Mouse (Mus musculus) embryonic stem cell, embryonic (primary cell): ENCODE data around the gene Pde4b.

ENCODE experiments used
- CTCF ChIA-PET, 4 experiments: fragments of 300-600 bp in 2 of 4; fragments of 350-600 bp in 2 of 4; sonication (Branson Sonifier 250); formaldehyde crosslinking; loops; one replicate each; lab custom pipeline; 2022; ENCODE audit warnings: inconsistent platforms in 2 of 4; lab: Charles Lee
- POLR2A ChIA-PET, 4 experiments: fragments of 300-600 bp in 2 of 4; fragments of 350-600 bp in 2 of 4; sonication (Branson Sonifier 250); formaldehyde crosslinking; loops; one replicate each; lab custom pipeline; 2022; ENCODE audit warnings: antibody characterized with exemption in 4 of 4, inconsistent platforms in 1 of 4; lab: Charles Lee

The Pde4b gene

GRCm38 (mm10) chr4:102429730-102430341 is 342.5 kb downstream of the Pde4b start:
- CTCF ChIA-PET = interaction anchor here in 1 of 4 experiments (0.6 kb wide), 1 partner anchor 185 kb away, joined by 4 read pairs; no protein-coding TSS in a partner anchor
- POLR2A ChIA-PET = no interaction called here

GRCm38 (mm10) chr4:102432040-102432782 is 344.9 kb downstream of the Pde4b start:
- POLR2A ChIA-PET = no interaction called here

GRCm38 (mm10) chr4:102439401-102440118 is 352.2 kb downstream of the Pde4b start:
- CTCF ChIA-PET = interaction anchor here in 1 of 4 experiments (0.6 to 0.7 kb wide), 2 partner anchors 445 to 566 kb away, joined by 3 to 5 read pairs; no protein-coding TSS in a partner anchor
- POLR2A ChIA-PET = no interaction called here

More at GRCm38 (mm10) chr4:102432040-102432782, 344.9 kb downstream of the Pde4b start:
- CTCF ChIA-PET = no interaction called here

GRCm38 (mm10) chr4:102440119-102440481 is 352.8 kb downstream of the Pde4b start:
- CTCF ChIA-PET = interaction anchor here in 1 of 4 experiments (0.6 to 0.7 kb wide), 2 partner anchors 444 to 565 kb away, joined by 3 to 5 read pairs; no protein-coding TSS in a partner anchor
- POLR2A ChIA-PET = no interaction called here

- ChIA-PET CTCF (no interaction called here), POLR2A (no interaction called here)
These were observed 356.2 kb downstream of the Pde4b start for GRCm38 (mm10) chr4:102443533-102443932.

GRCm38 (mm10) chr4:102444501-102444900 is 357.2 kb downstream of the Pde4b start:
- CTCF ChIA-PET = no interaction called here
- POLR2A ChIA-PET = no interaction called here

- POLR2A ChIA-PET = no interaction called here
These were observed 359.0 kb downstream of the Pde4b start for GRCm38 (mm10) chr4:102446160-102446945.

GRCm38 (mm10) chr4:102456426-102456825 is 369.1 kb downstream of the Pde4b start:
- CTCF ChIA-PET = no interaction called here
- POLR2A ChIA-PET = no interaction called here

More at GRCm38 (mm10) chr4:102446160-102446945, 359.0 kb downstream of the Pde4b start:
- CTCF ChIA-PET = no interaction called here

- ChIA-PET CTCF (no interaction called here), POLR2A (no interaction called here)
These were observed 372.1 kb downstream of the Pde4b start for GRCm38 (mm10) chr4:102459216-102459999.

- ChIA-PET CTCF (no interaction called here), POLR2A (interaction anchor here in 1 of 4 experiments (0.6 kb wide), 1 partner anchor 214 kb away, joined by 3 read pairs; no protein-coding TSS in a partner anchor)
These were observed 390.8 kb downstream of the Pde4b start for GRCm38 (mm10) chr4:102478104-102478503.

GRCm38 (mm10) chr4:102478860-102479259 is 391.5 kb downstream of the Pde4b start:
- ChIA-PET CTCF (no interaction called here), POLR2A (no interaction called here)

GRCm38 (mm10) chr4:102480830-102481484 is 393.6 kb downstream of the Pde4b start:
- ChIA-PET CTCF (interaction anchor here in 1 of 4 experiments (0.6 kb wide), 1 partner anchor 254 kb away, joined by 4 read pairs; no protein-coding TSS in a partner anchor), POLR2A (no interaction called here)

- ChIA-PET CTCF (interaction anchor here in 2 of 4 experiments (0.8 to 0.9 kb wide), 2 partner anchors 254 to 257 kb away, joined by 3 to 8 read pairs; no protein-coding TSS in a partner anchor), POLR2A (no interaction called here)
These were observed 396.1 kb downstream of the Pde4b start for GRCm38 (mm10) chr4:102483354-102484018.

- CTCF ChIA-PET = interaction anchor here in 2 of 4 experiments (0.7 to 1.1 kb wide), 3 partner anchors 92 to 258 kb away, joined by 3 to 7 read pairs (median 3); no protein-coding TSS in a partner anchor
- POLR2A ChIA-PET = no interaction called here
These were observed 397.4 kb downstream of the Pde4b start for GRCm38 (mm10) chr4:102484738-102485137.

GRCm38 (mm10) chr4:102486134-102486920 is 399.0 kb downstream of the Pde4b start:
- POLR2A ChIA-PET = no interaction called here
- CTCF ChIA-PET = interaction anchor here in 1 of 4 experiments (1.0 kb wide), 1 partner anchor 170 kb away, joined by 3 read pairs; no protein-coding TSS in a partner anchor

GRCm38 (mm10) chr4:102486921-102487240 is 399.5 kb downstream of the Pde4b start:
- ChIA-PET CTCF (interaction anchor here in 1 of 4 experiments (1.0 kb wide), 1 partner anchor 170 kb away, joined by 3 read pairs; no protein-coding TSS in a partner anchor), POLR2A (no interaction called here)
